Mouse (Mus musculus): ENCODE measurements around the gene Fgfr2.

GRCm38 (mm10) chr7:132282576-132282975 is 840.6 kb downstream of the Fgfr2 start:
- no peak for TF ChIP-seq CTCF (IDR thresholded peaks at IDR 0.05; ENCODE audit: low read depth)
- TF ChIP-seq EP300 (IDR thresholded peaks at IDR 0.05; ENCODE audit: low read depth): no peak

Data from liver, postnatal 0 days (tissue).